Mouse (Mus musculus) E14TG2a.4 (cell line): ENCODE measurements around the gene Ints13.

Experiments
- CTCF ChIP-seq: conservative IDR thresholded peaks from 2 replicates; pipeline ENCODE4 v1.5.1; 2014; ENCODE audit warnings: low read length
- POU5F1 ChIP-seq: IDR thresholded peaks from 2 replicates; pipeline ENCODE4 v1.6.1; 2014; ENCODE audit warnings: low read length, borderline replicate concordance

DNA sequence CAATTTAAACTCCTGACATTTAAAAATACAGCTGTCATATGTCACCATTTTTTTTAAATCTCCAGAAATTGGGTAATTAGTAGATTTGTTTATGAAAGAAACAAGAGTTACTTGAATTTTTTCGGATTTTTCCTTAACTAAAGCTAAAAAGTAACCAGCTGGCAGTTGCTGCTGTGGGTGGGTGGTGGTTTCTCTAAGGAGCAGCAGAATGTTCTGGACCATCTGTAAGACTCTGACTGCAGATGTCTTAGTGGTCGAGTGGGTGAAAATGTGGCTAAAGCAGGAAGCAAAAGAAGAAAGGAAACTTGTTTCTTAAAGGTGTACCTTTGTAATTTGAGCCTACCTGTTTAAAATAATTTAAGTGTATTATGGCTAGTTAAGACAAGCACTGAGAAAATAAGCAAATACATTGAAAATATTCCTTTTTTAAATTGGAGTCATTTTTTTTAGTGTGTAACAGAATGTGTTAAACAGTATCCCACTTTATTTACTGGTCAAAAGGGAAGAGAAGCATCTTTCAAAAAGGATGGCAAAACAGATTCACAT, 2.8 kb upstream of the Ints13 start:
- TF ChIP-seq CTCF: no peak
- no peak for TF ChIP-seq POU5F1
